Mouse (Mus musculus) liver, embryonic 13.5 days (tissue): ENCODE results near the gene Cbx5. TPM values are rescaled to one million over a fixed set of nuclear protein-coding genes. Genes with fewer than 3 reads are reported as not detected.

Experiments
- ATAC-seq: fragments of 200-750 bp; cut with Nextera tagmentation; 2 replicates; pipeline ENCODE4 v1.8.0; 2017; ENCODE audit warnings: low read depth, mild to moderate bottlenecking, moderate number of reproducible peaks, moderate library complexity
- DNase-seq: peaks from one replicate; pipeline ENCODE4 v3.0.0; 2022
- H3K27ac ChIP-seq: fragments of 300-500 bp; sonication (generic); 2 replicates; pipeline ENCODE4 v1.5.1; 2015; ENCODE audit warnings: moderate library complexity, mild to moderate bottlenecking, inconsistent platforms
- H3K27me3 ChIP-seq: fragments of 300-500 bp; sonication (generic); 2 replicates; pipeline ENCODE4 v1.6.1; 2015; ENCODE audit warnings: mild to moderate bottlenecking, inconsistent platforms
- H3K36me3 ChIP-seq: fragments of 300-500 bp; sonication (generic); 2 replicates; pipeline ENCODE4 v1.6.1; 2015; ENCODE audit warnings: mild to moderate bottlenecking, inconsistent platforms
- H3K4me1 ChIP-seq: fragments of 300-500 bp; sonication (generic); replicated peaks from 2 replicates; pipeline ENCODE4 v1.6.1; 2015; ENCODE audit warnings: inconsistent platforms
- H3K4me2 ChIP-seq: fragments of 300-500 bp; sonication (generic); 2 replicates; pipeline ENCODE4 v1.6.1; 2015; ENCODE audit warnings: inconsistent platforms, mild to moderate bottlenecking, moderate library complexity
- H3K4me3 ChIP-seq: fragments of 300-500 bp; sonication (generic); replicated peaks from 2 replicates; pipeline ENCODE4 v1.5.1; 2015; ENCODE audit warnings: mild to moderate bottlenecking, inconsistent platforms
- H3K9ac ChIP-seq: fragments of 300-500 bp; sonication (generic); 2 replicates; pipeline ENCODE4 v1.6.1; 2015; ENCODE audit warnings: mild to moderate bottlenecking, inconsistent platforms
- H3K9me3 ChIP-seq: fragments of 300-500 bp; sonication (generic); replicated peaks from 2 replicates; pipeline ENCODE4 v1.6.1; 2016; ENCODE audit warnings: inconsistent platforms
- WGBS: fragments of 180-500 bp; shearing (Covaris S2); methylation state at CpG from one replicate; pipeline ENCODE4 v1.1.7; 2015; ENCODE audit not compliant: insufficient replicate concordance; 5-methylcytosine and 5-hydroxymethylcytosine counted together
- polyA plus RNA-seq: library from polyadenylated mRNA; unstranded; fragments of >200 nt; fragmentation: Nextera tagmentation; extraction: Ambion mirVana; gene quantifications from 2 replicates; pipeline ENCODE4 v1.2.1, GENCODE M21; 2015

Gene Cbx5
- polyA plus RNA-seq, 1 experiment from 2014 or later, result 61.1 TPM

GRCm38 (mm10) chr15:103237295-103237694, 2.3 kb downstream of the Cbx5 start:
- Histone ChIP-seq H3K27me3 (no peaks in the 10 kb centered on the region), H3K27ac (peak overlapping the region; percentile 29; the same call in 1 of the 2 replicates), H3K4me2 (peak overlapping the region; percentile 80), H3K9me3 (no peaks in the 10 kb centered on the region), H3K4me1 (peaks cover 43% of the 10 kb centered on the region), H3K36me3 (peaks cover 39% of the 10 kb centered on the region), H3K9ac (peak overlapping the region; percentile 82), H3K4me3 (peak overlapping the region; percentile 80)
- DNase-seq (no peak), ATAC-seq (no peak)
- 72% methylated on average over 7 of the region's 7 CpGs for WGBS

GRCm38 (mm10) chr15:103233119-103233518, 6.5 kb downstream of the Cbx5 start:
- no peaks in the 10 kb centered on the region for H3K27me3 ChIP-seq
- H3K4me1 ChIP-seq, result peaks cover 52% of the 10 kb centered on the region
- no peak overlapping the region for H3K4me2 ChIP-seq
- H3K9ac ChIP-seq, result no peak overlapping the region
- 68% methylated on average over 2 of the region's 2 CpGs for WGBS
- H3K36me3 ChIP-seq, result peaks cover 31% of the 10 kb centered on the region
- DNase-seq (no peak), ATAC-seq (no peak)
- no peaks in the 10 kb centered on the region for H3K9me3 ChIP-seq
- no peak overlapping the region for H3K27ac ChIP-seq
- no peak overlapping the region for H3K4me3 ChIP-seq

GRCm38 (mm10) chr15:103228904-103229303, 10.7 kb downstream of the Cbx5 start:
- no peak overlapping the region for H3K4me2 ChIP-seq
- 70% methylated on average over 2 of the region's 2 CpGs for WGBS
- H3K36me3 ChIP-seq, result peaks cover 30% of the 10 kb centered on the region
- ATAC-seq (no peak), DNase-seq (no peak)
- no peak overlapping the region for H3K4me3 ChIP-seq
- H3K27ac ChIP-seq, result no peak overlapping the region; the same call in 1 of the 2 replicates
- H3K27me3 ChIP-seq, result no peaks in the 10 kb centered on the region
- peaks cover 33% of the 10 kb centered on the region for H3K4me1 ChIP-seq
- no peak overlapping the region for H3K9ac ChIP-seq
- no peaks in the 10 kb centered on the region for H3K9me3 ChIP-seq

GRCm38 (mm10) chr15:103227572-103227971, 12.0 kb downstream of the Cbx5 start:
- peaks cover 30% of the 10 kb centered on the region for H3K4me1 ChIP-seq
- no peak overlapping the region for H3K27ac ChIP-seq

GRCm38 (mm10) chr15:103227022-103227421, 12.6 kb downstream of the Cbx5 start:
- no peak overlapping the region for H3K27ac ChIP-seq
- no peaks in the 10 kb centered on the region for H3K27me3 ChIP-seq
- DNase-seq (no peak), ATAC-seq (no peak)
- H3K4me3 ChIP-seq, result no peak overlapping the region
- no peak overlapping the region for H3K9ac ChIP-seq
- no peak overlapping the region for H3K4me2 ChIP-seq
- no peaks in the 10 kb centered on the region for H3K9me3 ChIP-seq
- peaks cover 26% of the 10 kb centered on the region for H3K4me1 ChIP-seq
- 88% methylated on average over 3 of the region's 3 CpGs for WGBS
- peaks cover 30% of the 10 kb centered on the region for H3K36me3 ChIP-seq

More at GRCm38 (mm10) chr15:103227572-103227971, 12.0 kb downstream of the Cbx5 start:
- Histone ChIP-seq H3K9me3 (no peaks in the 10 kb centered on the region), H3K4me3 (no peak overlapping the region), H3K4me2 (no peak overlapping the region), H3K36me3 (peaks cover 33% of the 10 kb centered on the region), H3K27me3 (no peaks in the 10 kb centered on the region), H3K9ac (no peak overlapping the region)
- 84% methylated on average over 2 of the region's 2 CpGs for WGBS
- ATAC-seq (no peak), DNase-seq (no peak)

DNA sequence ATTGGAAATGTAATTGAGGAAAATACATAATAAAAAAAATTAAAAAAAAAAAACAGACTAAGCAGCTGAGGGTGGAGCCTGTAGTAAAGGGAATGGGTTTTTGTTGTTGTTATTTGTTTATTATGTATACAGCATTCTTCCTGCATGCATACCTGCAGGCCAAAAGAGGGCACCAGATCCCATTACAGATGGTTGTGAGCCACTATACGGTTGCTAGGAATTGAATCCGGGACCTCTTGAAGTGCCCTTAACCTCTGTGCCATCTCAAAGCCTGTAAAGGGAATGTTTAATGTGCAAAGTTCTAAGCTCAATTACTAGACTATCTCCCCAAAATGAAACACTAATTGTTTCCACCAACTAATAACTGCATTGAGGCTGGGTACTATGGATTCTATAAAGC, 15.5 kb downstream of the Cbx5 start:
- Histone ChIP-seq H3K27ac (no peak overlapping the region), H3K4me1 (peaks cover 37% of the 10 kb centered on the region), H3K27me3 (no peaks in the 10 kb centered on the region), H3K4me3 (no peak overlapping the region), H3K9me3 (no peaks in the 10 kb centered on the region), H3K36me3 (peaks cover 35% of the 10 kb centered on the region), H3K4me2 (no peak overlapping the region), H3K9ac (no peak overlapping the region)
- WGBS, result 85% methylated on average over 2 of the region's 2 CpGs
- no peak for ATAC-seq
- DNase-seq, result no peak

- ATAC-seq (no peak), DNase-seq (no peak)
- Histone ChIP-seq H3K4me2 (no peak overlapping the region), H3K27ac (no peak overlapping the region), H3K9ac (no peak overlapping the region), H3K9me3 (no peaks in the 10 kb centered on the region), H3K4me1 (peaks cover 44% of the 10 kb centered on the region), H3K27me3 (no peaks in the 10 kb centered on the region), H3K36me3 (peaks cover 28% of the 10 kb centered on the region), H3K4me3 (no peak overlapping the region)
- WGBS, result 78% methylated on average over 1 of the region's 1 CpGs
Observed at GRCm38 (mm10) chr15:103221386-103221785, 18.2 kb downstream of the Cbx5 start.

- H3K4me3 ChIP-seq, result no peak overlapping the region
- H3K9me3 ChIP-seq, result no peaks in the 10 kb centered on the region
- H3K27me3 ChIP-seq, result no peaks in the 10 kb centered on the region
- ATAC-seq (no peak; the same call in 1 of the 2 replicates), DNase-seq (no peak)
- peaks cover 50% of the 10 kb centered on the region for H3K4me1 ChIP-seq
- peaks cover 26% of the 10 kb centered on the region for H3K36me3 ChIP-seq
- H3K27ac ChIP-seq, result no peak overlapping the region
- 54% methylated on average over 3 of the region's 3 CpGs for WGBS
- H3K9ac ChIP-seq, result no peak overlapping the region
- no peak overlapping the region for H3K4me2 ChIP-seq
Observed at GRCm38 (mm10) chr15:103220785-103221184, 18.8 kb downstream of the Cbx5 start.

DNA sequence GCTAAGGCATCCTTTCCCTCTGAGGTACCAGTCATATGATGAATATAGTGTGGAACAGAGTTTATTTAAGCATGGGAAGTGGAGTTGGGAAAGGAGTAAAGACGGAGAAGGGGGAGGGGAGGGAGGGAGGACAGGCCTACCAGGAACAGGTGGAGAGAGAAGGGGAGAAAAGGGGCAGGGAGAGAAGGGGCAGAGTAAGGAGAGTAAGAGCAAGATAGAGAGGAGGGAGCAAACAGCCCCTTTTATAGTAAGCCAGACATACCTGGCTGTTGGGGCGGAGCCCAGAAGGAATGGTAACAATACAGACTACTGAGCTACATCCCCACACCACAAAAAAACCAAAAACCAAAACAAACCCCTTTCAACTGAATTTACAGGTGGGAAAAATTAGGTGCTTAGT, 23.6 kb downstream of the Cbx5 start:
- peak overlapping the region; percentile 54; the same call in 1 of the 2 replicates for H3K9ac ChIP-seq
- H3K27me3 ChIP-seq, result no peaks in the 10 kb centered on the region
- peak overlapping the region; percentile 51 for H3K4me2 ChIP-seq
- peak overlapping the region; percentile 35; the same call in 1 of the 2 replicates for H3K27ac ChIP-seq
- peaks cover 36% of the 10 kb centered on the region for H3K36me3 ChIP-seq
- peaks cover 53% of the 10 kb centered on the region for H3K4me1 ChIP-seq
- ATAC-seq (no peak), DNase-seq (no peak)
- no peaks in the 10 kb centered on the region for H3K9me3 ChIP-seq
- 56% methylated on average over 2 of the region's 2 CpGs for WGBS
- H3K4me3 ChIP-seq, result peak overlapping the region; percentile 40; the same call in 1 of the 2 replicates

- peak overlapping the region; percentile 54; the same call in 1 of the 2 replicates for H3K9ac ChIP-seq
- peaks cover 41% of the 10 kb centered on the region for H3K36me3 ChIP-seq
- peak overlapping the region; percentile 51 for H3K4me2 ChIP-seq
- WGBS, result 6% methylated on average over 15 of the region's 15 CpGs
- ATAC-seq (peak; percentile 82), DNase-seq (peak; percentile 59)
- no peaks in the 10 kb centered on the region for H3K9me3 ChIP-seq
- no peaks in the 10 kb centered on the region for H3K27me3 ChIP-seq
- H3K27ac ChIP-seq, result peak overlapping the region; percentile 35
- H3K4me1 ChIP-seq, result peaks cover 46% of the 10 kb centered on the region
- peak overlapping the region; percentile 40 for H3K4me3 ChIP-seq
Observed at GRCm38 (mm10) chr15:103214971-103215907, 24.4 kb downstream of the Cbx5 start.

GRCm38 (mm10) chr15:103214149-103214548, 25.5 kb downstream of the Cbx5 start:
- Histone ChIP-seq H3K9ac (no peak overlapping the region), H3K4me2 (no peak overlapping the region), H3K36me3 (peaks cover 50% of the 10 kb centered on the region), H3K27ac (no peak overlapping the region), H3K4me1 (peaks cover 42% of the 10 kb centered on the region), H3K27me3 (no peaks in the 10 kb centered on the region), H3K9me3 (no peaks in the 10 kb centered on the region), H3K4me3 (no peak overlapping the region)
- DNase-seq (no peak), ATAC-seq (no peak)
- 78% methylated on average over 2 of the region's 2 CpGs for WGBS
